Mouse (Mus musculus) adrenal gland, postnatal 36 days (tissue): ENCODE data around the gene Fbn1. TPM values are rescaled to one million over a fixed set of nuclear protein-coding genes. Genes with fewer than 3 reads are reported as not detected.

ENCODE experiments used
- DNase-seq, 2 experiments: peaks; one replicate each; pipeline ENCODE4 v3.0.0; 2021; ENCODE audit warnings: mixed read lengths in 1 of 2
- long read RNA-seq, 2 experiments: library from polyadenylated mRNA; stranded (forward); transcript quantifications; one replicate each; pipeline ENCODE4 v2.0.0; 2021; ENCODE audit warnings: borderline sequencing depth in 2 of 2
- total RNA-seq, 2 experiments: library from RNA; stranded (reverse); gene quantifications; 2 replicates each; pipeline ENCODE4 v1.2.3; 2021

The Fbn1 gene
- total RNA-seq: 10 to 100 TPM; 45.1 to 84.3 TPM
- long read RNA-seq, experiment 1, partial matches to known transcripts: 3 of 3 reads
- long read RNA-seq, experiment 1, other reads (novel, unspliced or antisense): 0 of 3 reads
- long read RNA-seq, experiment 2, partial matches to known transcripts: 1 of 2 reads
- long read RNA-seq, experiment 2, other reads (novel, unspliced or antisense): 1 of 2 reads

DNA sequence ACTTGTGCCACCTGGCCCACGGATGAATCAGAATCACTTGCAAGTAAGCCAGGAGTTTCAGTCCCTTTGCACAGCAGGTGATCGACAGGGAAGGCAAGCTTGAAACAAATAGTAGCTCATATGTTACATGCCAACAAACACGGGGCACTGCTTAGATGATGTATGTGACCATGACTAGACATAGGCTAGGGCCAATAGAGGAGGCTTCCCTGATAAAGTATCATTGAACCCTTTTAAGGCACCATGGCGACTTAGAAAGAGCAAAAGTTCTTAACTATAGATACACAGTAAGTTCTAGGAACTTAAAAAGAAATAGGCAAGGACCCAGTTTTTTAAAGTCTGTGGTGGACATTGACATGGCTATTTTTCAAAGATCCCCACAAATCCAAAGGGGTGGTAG lies at the start of gene Fbn1:
TSS of gene Fbn1 (minus strand) at position 101 of the 400 bp plus-strand sequence.
- DNase-seq: no peak

DNA sequence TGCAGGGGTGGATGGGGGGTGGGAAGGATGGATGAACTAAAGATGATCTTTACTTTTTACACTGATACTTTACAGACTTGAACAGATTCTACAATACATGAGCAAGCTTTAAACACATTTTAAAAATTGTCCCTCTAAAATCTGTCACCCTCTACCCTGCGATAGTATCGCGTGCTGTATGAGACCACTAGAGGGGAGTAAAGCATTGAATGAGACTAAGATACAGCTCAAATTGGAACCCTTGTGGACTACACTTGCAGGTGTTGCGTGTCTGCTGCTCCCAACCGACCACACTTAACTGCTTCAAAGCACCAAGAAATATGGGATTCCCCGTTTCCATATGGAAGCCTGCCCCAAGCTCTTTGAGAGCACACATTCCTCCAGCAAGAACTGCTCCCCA lies 48.0 kb upstream of the Fbn1 start:
- DNase-seq: no peak

DNA sequence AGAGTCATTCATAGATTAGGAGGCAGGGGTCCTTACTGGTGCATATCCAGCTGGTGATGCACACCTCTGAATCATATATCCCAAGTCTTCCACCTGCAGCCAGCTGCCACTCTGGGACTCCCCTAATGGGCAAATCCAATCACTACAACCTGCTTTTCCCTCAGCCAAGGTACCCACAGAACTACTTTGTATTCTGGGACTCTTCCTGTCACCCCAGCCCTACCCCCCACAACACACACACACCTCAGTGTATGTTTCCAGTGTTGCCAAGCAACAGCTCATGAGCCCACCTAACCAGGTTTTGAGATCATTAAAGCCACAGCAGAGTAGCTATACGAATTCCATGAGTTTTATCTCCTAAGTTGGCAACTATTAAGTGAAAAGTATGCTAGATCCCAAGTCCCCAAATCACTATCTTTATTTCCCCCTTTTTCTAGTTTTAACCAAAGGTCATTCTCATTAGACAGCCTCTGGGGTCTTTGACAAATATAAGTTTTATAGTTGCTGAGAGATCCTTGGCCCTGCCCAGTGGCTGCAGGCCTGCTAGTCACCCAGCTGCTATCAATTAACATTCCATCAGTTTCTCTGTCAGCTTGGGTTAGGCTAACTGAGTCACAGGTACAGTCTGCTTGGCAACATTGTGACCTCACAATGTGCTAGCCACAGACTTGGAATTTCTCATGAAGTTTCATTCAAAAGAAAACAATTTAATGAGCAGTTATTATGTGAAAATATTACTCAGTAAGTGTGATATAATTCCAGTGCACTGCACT lies 41.2 kb upstream of the Fbn1 start:
- no peak for DNase-seq

DNA sequence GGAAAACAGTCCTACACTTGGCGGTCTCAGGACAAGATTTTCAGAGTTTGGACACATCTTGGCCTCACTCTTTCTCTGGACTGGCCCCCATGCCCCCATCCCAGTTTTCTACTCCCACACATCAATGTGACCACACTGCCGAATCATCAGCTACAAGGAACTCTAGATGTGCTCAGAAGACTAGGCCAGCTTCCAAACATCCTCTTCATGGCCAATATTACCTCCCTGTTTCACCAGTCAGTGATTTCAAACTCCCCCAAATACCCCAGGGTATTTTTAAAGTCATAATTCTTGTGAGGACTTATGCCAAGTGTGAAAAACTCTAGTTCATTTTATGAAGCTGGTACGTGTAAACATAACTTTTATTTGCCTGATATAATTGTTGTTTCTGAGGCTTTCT lies 37.2 kb upstream of the Fbn1 start:
- no peak for DNase-seq

DNA sequence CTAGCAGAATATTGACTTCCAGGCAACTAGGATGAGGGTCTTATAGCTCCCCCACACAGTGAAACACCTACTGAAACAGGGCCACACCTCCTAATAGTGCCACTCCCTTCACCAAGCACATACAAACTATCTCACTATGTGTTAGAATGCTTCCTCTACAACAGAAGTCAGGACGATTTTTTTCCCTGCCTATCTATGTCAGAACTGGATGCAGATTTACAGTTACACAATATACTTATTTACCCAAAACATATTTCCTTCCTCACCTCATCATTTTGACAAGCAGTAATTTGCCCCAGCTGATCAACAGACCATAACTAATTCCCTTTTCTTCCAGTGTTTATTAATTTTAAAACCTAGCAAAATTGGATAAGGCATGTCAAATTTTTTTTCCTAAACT lies 35.9 kb upstream of the Fbn1 start:
- DNase-seq: no peak

DNA sequence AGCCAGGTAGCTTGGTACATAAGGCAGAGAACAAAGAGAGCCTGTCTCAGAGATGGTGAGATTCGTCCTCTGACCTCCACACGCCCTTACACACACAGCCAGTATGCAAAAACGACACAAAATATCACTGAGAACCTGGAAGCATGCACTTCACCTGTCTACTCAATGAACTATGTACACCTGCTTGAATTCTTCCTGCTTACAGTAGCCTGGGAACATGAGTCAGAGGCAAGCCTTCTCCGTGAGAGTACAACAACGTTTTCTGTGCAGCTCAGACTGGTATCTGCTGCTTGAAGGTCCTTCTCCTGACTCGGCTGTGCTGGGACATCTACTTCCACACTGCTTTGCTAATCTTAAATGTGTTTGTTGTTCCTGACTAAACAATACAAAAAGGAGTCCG lies 33.7 kb upstream of the Fbn1 start:
- DNase-seq: no peak

DNA sequence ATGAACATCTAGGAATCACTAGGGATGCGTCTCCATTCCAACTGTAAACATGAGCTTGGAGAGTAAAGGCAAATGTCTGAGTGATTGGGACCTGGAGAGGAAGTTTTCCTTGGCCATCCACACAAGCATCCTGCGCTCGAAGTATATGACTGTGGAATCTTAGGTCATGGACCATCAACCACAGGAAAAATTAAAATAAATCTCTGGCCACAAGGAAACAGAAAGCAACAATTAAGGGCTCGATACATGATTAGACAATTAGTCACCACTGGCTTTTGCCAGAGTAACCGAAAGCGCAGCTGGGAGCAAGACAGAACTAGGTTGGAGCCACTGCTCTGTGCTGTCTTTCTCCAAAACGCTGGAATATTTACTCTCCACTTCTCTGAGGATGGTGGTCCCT lies 32.8 kb upstream of the Fbn1 start:
- DNase-seq: no peak

DNA sequence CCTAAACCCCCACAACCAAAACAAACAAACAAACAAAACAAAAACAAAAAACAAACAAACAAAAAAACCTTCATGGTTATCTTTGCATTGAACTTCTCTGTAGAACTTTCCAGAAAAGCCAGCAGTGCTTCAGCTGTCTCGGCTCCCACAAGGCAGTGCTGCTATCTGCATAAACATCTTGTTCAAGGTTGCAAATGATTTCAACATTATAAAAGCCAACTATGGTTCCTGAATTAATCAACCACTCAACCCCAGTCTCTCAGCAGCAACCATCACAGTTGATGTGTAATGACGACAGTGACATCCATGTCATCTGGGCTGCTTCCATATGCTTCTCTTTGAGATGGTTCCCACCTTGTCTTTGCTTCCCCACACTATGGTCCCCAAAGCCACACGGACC lies 31.8 kb upstream of the Fbn1 start:
- no peak for DNase-seq

DNA sequence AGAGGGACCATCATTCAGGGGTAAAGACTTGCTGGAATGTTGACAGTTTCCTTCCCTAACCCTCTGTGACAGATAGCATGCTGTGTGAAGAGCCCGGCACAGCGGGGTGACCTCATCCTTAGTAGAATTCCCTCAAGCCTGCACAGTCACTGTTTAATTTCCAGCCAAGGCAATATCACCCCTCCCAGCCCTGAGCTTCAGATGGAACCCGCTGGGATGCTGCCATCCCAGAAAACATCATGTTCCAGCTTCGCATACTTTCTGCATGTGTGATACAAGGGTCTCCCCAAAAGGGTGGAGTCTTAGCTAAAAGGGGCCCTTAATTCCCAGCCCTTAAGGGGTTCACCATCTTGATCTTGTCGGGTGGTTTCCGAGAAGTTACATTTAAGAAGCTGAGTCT lies 22.9 kb upstream of the Fbn1 start:
- peak in 1 of 2 experiments; percentile 15 for DNase-seq

DNA sequence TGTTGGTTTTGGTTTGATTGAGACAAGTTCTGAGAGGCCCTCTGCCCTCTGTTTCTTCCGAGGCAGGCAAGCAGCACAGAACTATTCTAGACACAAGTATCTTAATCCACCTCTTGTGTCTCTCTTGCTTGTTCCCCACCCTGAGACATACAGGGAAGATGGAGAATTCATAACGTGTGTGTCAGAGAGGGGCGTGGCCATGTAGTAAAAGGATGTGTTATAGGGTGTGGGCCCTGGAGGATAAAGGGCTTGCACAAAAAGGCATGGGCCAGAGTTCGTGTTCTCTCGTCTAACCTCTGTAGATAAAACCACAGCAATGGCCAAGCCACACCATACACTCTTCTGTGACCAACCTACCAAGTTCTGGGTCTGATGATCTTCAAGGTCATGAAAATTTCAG lies 18.8 kb upstream of the Fbn1 start:
- DNase-seq: no peak

DNA sequence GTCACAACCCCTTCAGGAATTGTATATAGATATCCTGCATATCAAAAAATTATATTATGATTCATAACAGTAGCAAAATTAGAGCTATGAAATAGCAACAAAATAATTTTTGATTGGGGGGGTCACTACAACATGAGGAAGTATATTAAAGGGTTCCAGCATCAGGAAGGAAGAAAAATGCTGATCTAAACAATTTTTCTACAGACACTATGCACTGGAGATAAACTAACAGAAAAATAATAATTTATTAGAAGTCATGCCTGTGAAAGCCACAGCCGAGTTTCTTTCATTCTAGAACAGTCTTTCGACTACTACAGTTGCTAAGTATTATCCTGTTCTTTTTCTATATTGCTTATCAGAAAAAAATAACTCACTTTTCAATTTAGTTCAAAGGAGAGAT lies 17.7 kb upstream of the Fbn1 start:
- DNase-seq: no peak

DNA sequence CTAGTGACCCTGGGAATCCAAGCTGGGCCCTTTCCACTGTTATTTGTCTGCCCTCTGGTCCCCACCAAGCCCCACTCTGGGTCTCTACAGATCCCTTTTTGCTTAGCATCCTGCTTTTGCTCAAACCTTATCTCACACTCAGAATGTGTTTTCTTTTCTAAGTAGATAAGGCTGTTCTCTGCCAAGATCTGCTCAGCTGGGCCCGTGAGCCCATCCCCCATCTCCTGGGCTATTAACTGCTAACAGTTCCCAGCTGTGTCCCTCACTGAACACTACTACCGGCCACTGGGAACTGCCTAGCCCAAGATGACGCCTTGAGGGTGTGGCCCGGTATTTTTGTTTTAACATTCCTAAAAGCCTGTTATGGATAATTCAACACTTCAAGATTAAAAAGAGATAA lies 8.8 kb upstream of the Fbn1 start:
- DNase-seq: peak in 1 of 2 experiments; percentile 24

DNA sequence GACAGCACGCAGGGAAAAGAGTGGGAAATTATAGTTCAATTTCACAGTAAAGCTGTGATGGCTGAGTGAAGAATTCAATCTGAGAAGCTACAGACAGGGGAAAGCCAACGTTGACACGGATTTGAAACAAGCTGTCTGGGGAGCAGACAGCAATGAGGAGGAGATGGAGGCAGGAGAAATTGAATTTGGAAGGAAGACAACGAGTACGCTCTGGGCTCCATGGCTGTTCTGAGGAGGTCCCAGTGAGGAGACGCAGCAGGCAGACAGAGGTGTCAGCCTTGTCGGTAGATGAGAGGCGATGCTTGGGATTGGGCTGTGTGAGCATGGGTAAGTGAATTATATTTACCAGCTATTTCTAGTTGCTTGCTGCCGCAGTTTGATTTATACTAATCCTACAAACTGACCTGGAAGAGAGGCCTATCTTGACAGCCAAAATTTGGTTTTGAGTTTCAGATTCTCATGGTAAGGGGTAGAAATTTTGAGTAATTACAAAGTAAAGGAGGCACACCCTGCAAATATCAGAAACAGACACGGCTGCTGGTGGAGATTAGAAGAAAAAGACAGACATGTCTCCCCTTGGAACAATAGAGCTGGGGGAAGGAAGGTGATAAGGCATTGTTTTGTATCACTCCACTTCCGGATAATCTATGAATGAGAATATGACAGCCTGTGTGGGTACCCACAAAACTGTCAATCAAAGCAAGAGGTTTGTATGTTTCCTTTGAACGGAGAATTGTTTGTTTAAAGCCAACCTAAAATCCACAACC lies 7.7 kb upstream of the Fbn1 start:
- DNase-seq: no peak

DNA sequence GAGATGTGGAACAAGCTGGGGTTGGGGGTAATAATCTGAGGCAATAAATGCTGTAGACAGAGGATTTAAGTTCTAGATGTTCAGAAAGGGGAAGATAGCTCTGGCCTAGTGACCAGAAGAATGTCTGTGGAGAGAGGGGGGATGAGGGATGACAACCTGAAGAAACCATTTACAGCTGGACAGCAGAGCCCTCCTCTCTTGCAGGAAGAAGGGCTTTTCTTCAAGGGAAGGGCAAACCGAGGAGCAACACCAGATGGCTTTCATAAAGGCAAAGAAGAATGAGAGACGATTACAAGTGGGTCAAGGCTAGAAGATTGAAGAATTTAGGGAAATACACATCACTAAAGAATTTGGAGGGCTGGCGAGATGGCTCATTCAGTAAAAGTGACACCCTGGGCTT lies 6.6 kb upstream of the Fbn1 start:
- DNase-seq: no peak

DNA sequence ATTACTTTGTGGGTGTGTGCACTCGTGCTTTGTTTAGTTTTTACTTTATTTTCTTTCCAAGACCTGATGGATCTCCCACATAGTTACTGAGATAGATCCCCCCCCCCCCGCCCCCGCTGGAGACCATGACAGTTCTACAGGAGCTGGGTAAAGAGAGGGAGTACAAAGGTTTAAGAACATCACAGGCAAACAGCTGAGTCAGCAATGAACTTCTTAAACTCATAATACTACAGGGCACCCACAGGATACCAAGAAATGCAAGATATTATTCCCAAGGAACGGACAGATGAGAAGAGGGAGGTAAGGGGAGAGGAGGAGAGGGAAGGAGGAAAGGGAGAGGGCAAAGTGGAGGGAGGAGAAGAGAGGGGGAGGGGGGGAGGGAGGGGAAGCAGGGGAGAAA lies 4.8 kb upstream of the Fbn1 start:
- DNase-seq: no peak

DNA sequence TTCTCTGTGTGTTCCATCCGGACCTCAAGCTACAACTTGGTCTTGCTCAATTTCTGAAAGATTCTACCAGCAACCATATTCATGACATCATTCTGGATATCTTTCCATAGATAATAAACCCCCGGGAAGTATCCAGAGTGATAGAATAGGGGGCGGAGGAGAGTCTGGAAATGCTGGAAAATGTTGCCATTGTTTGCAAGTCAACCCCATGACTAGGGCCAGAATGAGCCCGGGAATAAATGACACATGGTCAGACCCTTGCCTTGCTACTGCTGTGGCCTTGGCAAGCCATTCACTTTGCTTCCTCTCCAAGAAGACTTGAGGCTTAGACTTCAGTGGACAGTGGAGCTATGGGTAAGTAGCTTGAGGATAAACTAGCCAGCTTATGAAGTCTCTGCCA lies 4.1 kb upstream of the Fbn1 start:
- DNase-seq: no peak

DNA sequence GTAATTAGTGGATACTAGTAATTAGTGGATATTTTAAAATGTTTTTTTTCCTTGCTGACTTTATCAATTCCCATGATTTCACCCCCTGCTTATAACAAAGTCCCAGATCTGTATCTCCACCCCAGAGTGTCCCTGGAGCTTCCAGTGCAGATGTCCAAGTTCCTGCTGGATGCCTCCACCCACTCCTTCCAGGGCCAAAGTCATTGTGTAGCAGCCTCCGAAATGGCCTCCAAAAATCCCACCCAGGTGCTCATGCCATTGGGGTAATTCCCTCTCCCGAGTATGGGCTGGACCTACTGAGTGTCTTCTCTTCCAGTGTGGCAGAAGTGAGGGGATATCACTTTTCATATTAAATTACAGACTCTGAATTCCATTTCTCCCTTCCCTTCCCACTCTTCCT lies 3.0 kb upstream of the Fbn1 start:
- no peak for DNase-seq

DNA sequence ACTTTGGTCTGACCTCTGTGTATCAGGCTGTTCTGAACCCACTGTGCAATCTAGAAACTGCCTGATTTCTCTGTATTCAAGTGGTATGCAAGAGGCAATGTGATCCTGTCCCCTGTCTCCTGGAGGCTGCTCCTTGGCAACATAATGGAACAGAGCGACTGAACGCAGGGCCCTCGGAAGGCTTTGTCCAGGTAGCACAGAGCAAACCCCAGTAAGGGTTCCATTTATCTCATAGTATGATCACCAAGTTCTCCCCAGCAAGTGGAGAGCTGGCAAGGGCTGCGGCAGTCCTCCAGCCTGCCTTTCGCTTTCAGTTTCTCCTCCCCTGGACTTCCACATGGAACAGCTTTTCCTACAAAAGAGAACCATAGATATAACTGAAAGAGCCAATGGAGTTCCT lies 588 bp upstream of the Fbn1 start:
- no peak for DNase-seq

DNA sequence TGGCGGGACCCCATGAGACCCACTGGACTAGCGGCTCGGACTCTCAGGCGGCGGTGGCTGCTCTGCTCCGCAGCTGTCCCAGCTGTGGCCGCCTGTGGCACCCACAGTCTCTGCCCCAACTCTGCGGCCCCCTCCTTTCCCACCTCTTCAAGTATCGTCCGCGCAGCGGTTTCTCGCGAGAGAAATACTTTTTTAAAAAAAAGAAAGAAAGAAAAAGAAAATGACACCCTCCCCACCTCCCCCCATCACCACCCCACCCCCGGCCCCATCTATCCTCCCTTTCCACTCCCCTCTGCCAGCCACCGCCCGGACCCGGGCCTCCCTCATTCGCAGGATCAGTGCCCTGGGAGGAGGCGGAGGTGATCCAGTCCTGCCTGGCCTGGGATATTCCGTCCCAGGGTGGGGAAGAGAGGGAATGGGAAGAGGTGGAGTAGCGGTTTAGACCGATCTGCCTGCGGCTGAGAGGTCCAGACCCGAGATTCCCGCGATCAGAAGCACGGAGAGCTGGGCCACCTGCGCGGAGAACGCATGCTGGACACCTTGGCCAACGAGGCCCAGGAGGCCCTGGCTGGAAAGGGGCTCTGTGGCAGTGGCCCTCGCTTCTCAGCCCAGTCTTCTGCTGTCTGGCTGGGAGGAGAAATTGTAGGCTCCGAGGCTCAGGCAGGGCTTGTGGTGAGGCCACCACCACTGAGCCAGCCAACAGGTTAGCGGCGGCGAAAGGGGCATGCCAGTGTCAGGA lies 1.3 kb downstream of the Fbn1 start:
- peak; percentile 41 to 59 for DNase-seq

DNA sequence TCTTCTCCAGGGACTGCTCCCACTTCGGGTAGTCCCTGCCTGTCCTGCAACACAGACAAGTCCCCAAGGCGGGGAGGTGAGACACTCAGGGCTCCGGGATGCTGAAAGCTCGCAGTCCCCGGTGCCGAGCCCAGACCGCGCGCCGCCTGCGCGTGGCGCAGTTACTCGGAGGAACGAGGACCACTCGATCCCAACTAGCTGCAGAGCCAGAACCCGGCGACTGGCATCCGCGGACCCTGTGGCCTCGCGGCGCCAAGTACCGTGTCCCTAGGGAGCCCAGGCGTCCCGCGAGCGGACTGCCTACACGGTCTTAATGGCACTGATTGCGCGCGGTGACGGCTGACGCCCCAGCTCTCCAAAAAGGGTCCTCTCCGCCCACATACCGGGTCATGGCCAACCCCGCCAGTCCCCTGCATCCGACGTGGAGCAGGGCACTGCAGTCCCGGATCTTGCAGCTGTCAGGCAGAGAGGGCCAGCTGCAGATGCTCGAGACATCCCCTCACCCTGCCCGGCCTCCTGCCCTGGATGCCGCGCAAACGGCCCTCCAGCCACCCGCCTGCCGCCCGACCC lies 2.0 kb downstream of the Fbn1 start:
- peak; percentile 55 to 59 for DNase-seq

DNA sequence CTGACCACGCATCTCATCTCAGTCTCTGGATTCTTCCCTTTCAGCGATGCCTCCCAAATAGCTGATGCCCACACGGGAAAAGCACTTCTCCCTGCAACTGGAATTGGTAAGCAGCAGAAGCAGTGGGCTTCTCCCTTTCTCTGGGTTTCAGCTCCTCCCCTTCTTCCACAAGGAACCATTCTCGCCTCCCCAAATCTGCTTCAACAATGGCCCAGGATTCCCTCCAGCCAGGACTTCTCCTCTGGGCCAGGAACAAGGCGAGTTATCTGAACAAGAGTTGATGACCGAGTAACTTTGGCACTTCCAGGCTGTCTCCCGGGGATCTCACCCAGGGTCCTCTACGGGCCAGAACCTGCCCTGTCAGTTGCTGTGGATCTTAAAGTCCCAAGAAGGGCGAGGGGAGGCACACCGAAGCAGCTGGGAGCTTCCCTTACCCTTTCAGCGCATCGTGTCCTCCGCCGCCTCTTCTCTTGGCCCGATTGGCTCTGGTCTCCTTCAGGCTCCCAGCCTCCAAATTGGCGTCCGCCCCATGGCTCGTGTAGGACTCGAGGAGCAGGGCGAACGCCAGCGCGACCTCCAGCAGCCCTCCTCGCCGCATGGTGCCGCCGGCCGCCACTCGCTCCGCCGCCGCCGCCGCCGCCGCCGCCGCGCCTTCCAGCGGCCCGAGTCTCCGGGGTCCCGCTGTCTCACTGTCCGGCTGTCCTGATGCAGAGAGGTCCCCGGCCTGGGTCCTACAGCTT lies 2.6 kb downstream of the Fbn1 start, which contains the start of gene Gm9913:
TSS of gene Gm9913 (plus strand) at position 84 of the 740 bp plus-strand sequence.
- DNase-seq: peak; percentile 64 to 69

DNA sequence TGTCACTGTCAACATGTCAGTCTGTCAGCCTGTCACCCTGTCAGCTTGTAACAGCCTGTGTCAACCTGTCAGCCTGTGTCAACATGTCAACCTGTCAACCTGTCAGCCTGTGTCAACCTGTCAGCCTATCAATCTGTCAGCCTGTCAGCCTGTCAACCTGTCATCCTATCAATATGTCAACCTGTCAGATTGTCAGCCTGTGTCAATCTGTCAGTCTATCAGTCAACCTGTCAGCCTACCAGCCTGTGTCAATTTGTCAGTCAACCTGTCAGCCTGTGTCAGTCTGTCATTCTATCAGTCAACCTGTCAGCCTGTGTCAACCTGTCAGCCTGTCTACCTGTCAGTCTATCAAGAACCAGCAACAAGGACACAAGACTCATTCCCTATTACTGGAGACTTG lies 6.3 kb downstream of the Fbn1 start:
- no peak for DNase-seq
